Mouse (Mus musculus): ENCODE measurements at regions not wholly inside any gene's neighbourhood (a gene's known extent, or its start where the extent isn't known, plus 50 kb on each side); places are given as distances from the start of the nearest gene placed in this dataset.

DNA sequence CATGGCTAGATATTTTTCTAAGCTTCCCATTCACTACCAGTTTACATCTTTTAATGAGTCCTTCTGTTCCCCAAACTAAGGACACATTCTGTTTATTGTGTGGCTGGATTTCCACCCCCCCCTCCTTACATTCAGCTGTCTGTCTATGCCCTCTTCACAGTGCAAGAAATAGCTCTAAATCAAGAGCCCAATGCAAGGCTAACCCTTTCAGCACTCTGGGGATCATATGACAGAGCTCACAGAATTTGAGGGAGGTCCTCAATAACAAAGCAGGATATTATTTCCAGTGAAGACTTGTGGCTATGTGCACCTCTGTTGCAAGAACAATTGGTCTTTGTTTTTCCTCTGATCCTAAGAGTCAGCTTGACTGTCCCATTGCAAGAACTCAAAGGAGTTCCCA lies 874.1 kb upstream of the Gje1 start:
- H3K27ac ChIP-seq = no peak overlapping the region
- H3K4me3 ChIP-seq = no peak overlapping the region
- DNase-seq = no peak
- intact Hi-C loops (cut with DNase I) = no loop called here
- no peak for TF ChIP-seq CTCF (IDR thresholded peaks at IDR 0.05)

DNA sequence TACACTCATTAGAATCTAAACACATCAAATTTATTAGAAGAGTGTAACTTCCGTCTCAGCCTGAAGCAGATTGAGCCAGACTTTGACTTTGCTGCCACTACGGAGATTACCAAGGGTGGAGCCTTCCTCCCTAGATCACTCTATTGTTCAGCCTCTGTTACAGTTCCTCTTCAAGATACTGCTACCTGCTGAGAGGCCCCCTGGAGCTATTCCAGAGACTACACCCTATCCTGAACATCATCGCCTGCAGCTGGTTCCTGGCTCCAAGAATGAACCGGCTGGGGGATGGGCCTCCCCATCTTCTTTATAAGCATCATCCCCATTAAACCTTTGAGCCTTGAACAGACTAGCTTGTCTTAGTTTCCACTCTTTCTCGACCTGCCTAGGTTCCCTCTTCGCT lies 868.1 kb upstream of the Gje1 start:
- Histone ChIP-seq H3K27ac (no peak overlapping the region), H3K4me3 (no peak overlapping the region)
- TF ChIP-seq CTCF (IDR thresholded peaks at IDR 0.05) = no peak
- DNase-seq = peak; percentile 14
- intact Hi-C loops (cut with DNase I) = no loop called here

DNA sequence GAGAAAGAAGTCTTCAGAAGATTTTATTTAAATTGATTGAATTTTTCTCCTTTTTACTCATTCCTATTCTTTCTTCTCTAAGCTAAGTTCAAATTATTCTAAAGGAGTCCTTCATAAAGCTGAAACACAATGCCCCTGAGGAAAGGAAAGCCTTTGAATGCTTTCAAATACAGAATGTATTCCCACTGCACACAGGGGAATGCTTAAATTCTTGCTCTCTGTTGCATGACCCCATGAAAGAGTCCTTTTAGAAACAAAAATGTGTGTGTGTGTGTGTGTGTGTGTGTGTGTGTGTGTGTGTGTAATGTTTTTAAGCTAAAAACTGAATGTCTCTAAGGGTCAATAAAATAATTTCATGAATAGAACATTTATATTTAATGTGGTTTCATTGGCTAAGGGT lies 846.1 kb upstream of the Gje1 start:
- DNase-seq = no peak
- TF ChIP-seq CTCF (IDR thresholded peaks at IDR 0.05) = no peak
- Histone ChIP-seq H3K27ac (no peak overlapping the region), H3K4me3 (no peak overlapping the region)
- intact Hi-C loops (cut with DNase I) = no loop called here

DNA sequence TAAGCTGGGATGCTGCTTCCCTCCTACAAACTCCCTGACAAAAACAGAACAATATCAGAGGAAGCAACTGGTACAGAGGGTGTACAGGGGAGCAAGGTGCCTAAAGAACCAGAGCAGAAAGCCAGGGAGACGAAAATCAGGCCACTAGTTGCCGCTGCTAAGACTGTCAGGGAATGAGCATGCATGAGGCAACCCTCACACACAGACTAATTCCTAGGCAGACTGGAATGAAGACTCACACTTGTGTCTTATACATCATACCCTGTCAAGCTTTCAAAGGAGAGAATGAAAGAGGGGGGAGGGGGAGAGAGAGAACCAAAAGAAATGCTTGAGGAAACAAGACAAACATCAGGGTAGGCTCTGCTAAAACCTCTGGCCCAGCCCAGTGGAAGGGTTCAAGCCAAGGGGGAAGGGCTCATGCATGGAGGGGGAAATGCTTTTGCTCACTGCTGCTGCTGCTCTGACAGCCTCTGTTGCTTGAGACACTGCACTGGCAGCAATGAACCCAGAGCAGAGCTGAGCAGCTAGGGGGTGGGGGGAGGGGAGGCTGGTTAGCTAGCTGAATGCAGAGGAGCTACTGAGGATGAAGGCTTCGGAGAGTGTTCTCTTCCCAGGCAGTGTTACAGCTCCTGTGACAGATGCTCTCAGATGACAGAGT lies 835.5 kb upstream of the Gje1 start:
- no peak for TF ChIP-seq CTCF (IDR thresholded peaks at IDR 0.05)
- Histone ChIP-seq H3K4me3 (no peak overlapping the region), H3K27ac (no peak overlapping the region)
- intact Hi-C loops (cut with DNase I) = no loop called here
- no peak for DNase-seq

DNA sequence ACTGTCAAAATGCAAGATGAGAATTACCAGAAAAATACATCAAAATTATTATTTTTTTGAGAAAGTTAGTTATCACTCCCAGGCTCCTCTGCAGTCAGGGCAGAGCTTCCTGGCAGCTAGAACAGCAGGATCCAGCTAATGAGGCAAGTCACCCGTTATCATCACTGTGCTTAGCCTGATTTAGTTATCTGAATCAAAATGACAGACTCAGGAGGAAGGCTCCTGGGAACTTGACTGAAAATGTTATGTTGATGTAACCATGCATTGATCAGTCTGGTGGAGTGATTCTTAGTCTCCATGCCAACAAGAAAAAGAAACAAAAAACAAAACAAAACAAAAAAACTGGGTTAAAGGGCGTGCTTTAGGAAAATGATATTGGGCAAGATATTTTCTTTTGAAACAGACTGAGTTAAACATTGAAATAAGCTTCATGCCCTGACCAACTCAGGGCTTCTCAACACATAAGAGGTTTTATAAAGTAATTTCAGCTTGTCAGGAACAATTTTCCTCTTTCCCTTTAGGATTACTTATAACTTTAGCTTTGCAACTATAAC lies 823.9 kb upstream of the Gje1 start:
- no peak for TF ChIP-seq CTCF (IDR thresholded peaks at IDR 0.05)
- intact Hi-C loops (cut with DNase I) = no loop called here
- DNase-seq = no peak
- Histone ChIP-seq H3K4me3 (no peak overlapping the region), H3K27ac (0 out of 2 replicates have a peak overlapping the region, but pooled peaks have one; percentile 6)

DNA sequence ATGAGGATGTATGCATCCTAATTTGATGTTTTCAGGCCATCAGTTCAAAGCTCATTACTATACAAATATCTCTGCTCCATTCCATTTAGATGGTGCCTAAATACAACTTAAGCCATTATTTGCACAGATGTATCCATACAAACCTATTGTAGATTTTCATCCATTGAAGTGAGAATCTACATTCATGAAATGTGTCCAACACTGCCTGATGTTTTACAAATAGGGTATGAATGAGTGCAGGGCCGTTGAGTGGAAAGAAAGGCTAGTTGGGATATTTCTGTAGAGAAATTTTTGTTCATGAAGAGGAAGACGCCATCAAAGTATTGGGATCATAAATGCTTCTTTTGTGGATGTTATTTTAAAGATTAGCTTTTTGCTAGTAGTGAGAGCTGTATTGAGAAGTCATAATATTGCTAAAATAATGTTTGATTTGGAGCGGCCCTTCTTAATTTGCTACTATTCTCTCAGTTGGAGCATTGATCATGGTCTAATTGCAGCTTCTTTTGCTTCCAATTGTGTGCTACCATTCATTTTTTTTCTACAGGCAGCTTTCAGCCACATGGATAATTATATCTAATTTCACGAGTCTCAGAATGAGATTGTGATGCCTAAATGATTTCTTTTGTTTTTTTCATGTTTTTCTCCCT lies 822.9 kb upstream of the Gje1 start:
- TF ChIP-seq CTCF (IDR thresholded peaks at IDR 0.05) = no peak

DNA sequence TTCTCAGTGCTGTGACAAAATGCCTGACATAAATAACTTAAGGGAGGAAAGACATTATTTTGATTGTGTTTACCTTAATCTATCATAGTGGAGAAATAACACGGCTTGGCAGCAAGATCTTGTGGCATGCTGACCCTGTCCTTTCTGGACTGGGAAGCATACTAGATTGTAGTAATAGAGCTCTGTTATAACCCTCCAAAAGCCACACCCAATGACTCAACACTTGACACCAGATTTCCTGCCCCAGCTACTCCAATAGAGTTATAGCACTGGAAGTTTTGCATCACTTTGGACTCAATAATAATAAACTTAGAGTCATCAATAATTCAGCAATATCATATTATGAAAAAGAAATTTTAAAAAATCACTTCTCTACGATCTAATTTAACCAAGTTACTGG lies 818.0 kb upstream of the Gje1 start:
- no peak overlapping the region for H3K27ac ChIP-seq
- DNase-seq = no peak
- TF ChIP-seq CTCF (IDR thresholded peaks at IDR 0.05) = no peak
- intact Hi-C loops (cut with DNase I) = no loop called here
- no peak overlapping the region for H3K4me3 ChIP-seq

More for the DNA sequence above, 822.9 kb upstream of the Gje1 start:
- DNase-seq = no peak
- intact Hi-C loops (cut with DNase I) = no loop called here
- H3K4me3 ChIP-seq = no peak overlapping the region
- no peak overlapping the region for H3K27ac ChIP-seq

DNA sequence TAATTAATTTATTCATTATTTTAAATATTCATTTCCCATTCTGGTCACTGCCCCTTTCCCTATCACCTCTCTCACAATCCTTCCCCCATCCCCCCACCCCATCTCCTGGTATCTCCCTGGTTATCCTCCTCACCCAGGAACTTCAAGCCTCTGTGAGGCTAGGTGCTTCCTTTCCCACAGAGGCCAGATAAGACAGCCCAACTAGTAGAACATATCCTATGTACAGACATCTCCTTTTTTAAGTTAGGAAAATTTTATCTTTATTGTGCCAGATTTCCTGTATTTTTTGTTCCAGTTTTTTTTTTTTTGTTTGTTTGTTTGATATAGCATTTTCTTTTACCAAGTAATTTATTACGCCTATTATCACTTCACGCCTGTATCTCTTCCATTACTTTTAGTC lies 769.4 kb upstream of the Gje1 start:
- Histone ChIP-seq H3K27ac (no peak overlapping the region), H3K4me3 (no peak overlapping the region)
- TF ChIP-seq CTCF (IDR thresholded peaks at IDR 0.05) = no peak
- intact Hi-C loops (cut with DNase I) = no loop called here
- no peak for DNase-seq

DNA sequence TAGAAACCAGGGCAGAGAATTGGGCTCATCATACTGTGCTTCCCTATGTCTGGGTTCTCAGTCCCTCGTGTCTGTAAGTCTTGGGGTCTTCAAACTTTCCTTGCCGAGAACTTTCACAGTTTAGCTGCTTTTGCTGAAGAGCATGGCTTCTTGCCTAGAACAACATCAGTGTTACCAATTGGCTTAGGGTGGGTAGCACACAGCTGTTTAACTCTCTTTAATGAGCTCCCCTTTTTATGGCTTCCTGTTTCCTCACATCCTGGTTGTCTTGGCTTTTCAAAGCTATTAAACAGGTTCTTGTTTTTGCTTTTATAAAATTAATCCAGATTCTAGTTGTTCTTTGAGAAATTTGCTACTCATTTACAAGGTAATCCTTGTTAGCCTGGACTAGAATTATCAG lies 725.3 kb upstream of the Gje1 start:
- Histone ChIP-seq H3K27ac (no peak overlapping the region), H3K4me3 (no peak overlapping the region)
- intact Hi-C loops (cut with DNase I) = no loop called here
- no peak for DNase-seq
- TF ChIP-seq CTCF (IDR thresholded peaks at IDR 0.05) = no peak

DNA sequence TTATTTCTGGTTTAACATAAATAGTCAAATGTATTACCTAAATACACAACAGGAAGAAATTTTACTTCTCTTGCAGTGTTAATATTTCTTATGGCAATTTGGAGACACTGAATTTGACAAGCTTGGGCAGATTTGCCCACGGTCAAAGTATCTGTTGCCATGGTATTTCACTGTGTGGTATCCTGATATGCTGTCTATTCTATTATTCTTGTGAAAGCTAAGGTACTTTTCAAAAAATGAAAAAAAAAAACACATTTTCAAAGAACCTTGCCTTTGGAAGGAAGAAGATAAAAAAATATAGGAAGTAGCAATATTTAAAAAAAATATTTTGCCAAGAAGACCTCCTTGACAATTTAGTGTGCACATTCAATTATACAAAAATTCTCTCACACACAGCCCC lies 723.2 kb upstream of the Gje1 start:
- Histone ChIP-seq H3K4me3 (no peak overlapping the region), H3K27ac (no peak overlapping the region)
- no peak for DNase-seq
- intact Hi-C loops (cut with DNase I) = no loop called here
- TF ChIP-seq CTCF (IDR thresholded peaks at IDR 0.05) = no peak

DNA sequence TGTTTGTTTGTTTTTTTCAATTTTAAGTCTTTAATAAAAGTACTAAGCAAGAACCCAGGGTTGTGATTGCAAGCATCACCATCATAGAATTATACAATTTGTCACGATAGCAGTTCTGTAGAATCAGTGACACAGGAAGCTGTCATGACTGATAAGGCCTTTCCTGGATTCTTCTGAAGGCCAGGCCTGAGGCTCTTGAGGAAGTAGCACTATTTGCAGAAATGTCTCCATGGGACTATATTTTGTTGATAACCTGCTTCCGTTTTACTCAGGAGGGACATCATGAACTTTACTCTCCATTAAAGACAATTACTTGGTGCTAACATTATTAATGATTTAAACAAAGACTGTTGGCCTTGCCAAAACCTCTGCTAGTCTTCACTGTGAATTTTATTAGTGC lies 708.7 kb upstream of the Gje1 start:
- intact Hi-C loops (cut with DNase I) = no loop called here
- Histone ChIP-seq H3K27ac (no peak overlapping the region), H3K4me3 (no peak overlapping the region)
- DNase-seq = no peak
- TF ChIP-seq CTCF (IDR thresholded peaks at IDR 0.05) = no peak

DNA sequence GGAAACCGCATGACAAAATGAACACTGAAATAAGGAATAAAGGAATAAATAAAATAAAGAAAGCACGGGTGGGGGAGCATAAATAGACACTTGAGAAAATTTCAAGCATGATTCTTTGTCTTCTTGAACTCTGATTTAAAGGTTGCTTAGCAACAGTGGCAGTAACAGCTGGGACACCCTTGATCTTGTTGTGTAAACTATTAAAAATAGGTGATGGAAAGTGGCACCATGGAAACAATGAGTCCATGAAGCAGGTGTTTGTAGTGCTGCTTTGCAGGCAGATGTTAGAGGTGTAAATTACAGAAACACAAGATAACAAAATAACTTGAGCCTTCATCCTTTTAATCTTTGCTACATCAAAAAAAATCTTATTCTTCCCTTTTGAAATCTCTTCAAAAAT lies 688.2 kb upstream of the Gje1 start:
- no peak for TF ChIP-seq CTCF (IDR thresholded peaks at IDR 0.05)
- DNase-seq = no peak
- Histone ChIP-seq H3K4me3 (no peak overlapping the region), H3K27ac (no peak overlapping the region)
- intact Hi-C loops (cut with DNase I) = no loop called here

DNA sequence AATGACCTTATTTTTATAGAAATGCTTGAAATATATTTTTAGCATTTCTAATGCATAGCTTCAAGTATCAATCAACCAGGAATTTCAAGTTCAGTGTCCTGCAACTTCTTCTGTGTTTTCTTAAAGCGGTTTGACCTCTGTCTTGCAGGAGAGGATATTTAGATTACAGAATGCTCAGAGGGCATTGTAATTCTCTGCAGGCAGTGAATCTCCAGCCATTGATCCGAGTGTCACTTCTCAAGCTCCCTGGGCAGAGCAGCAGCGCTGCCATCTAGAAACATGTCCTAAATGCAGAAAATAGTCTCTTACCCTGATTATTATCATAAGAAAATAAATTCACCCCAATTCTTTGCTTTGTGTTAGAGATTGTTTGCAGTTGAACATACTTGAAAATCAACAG lies 687.7 kb upstream of the Gje1 start:
- DNase-seq = no peak
- no peak for TF ChIP-seq CTCF (IDR thresholded peaks at IDR 0.05)

DNA sequence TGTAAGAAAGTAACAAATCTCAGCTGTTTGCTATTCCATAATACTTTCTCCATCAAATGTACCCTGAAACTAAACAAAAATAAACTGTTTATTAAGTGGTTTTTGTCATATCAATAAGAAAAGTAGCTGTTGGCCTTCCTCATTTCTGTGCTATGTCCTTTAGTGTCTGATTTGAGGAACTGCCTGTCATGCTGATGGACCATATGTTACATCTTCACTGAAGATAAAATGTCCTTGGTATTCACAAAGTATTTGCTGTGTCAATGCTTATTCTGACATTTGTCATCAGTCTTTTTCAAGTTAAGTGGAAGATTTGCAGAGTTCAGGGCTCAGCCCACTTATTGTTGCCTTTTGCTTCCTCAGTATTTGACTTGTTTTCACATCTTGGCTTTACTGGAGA lies 682.0 kb upstream of the Gje1 start:
- no peak overlapping the region for H3K4me3 ChIP-seq
- no peak overlapping the region for H3K27ac ChIP-seq
- intact Hi-C loops (cut with DNase I) = no loop called here
- no peak for TF ChIP-seq CTCF (IDR thresholded peaks at IDR 0.05)
- no peak for DNase-seq

More for the DNA sequence above, 687.7 kb upstream of the Gje1 start:
- Histone ChIP-seq H3K4me3 (no peak overlapping the region), H3K27ac (no peak overlapping the region)
- intact Hi-C loops (cut with DNase I) = no loop called here

Data from gastrocnemius, adult 2 months (tissue).